Mouse (Mus musculus): ENCODE data around the gene Fam129b.

DNA sequence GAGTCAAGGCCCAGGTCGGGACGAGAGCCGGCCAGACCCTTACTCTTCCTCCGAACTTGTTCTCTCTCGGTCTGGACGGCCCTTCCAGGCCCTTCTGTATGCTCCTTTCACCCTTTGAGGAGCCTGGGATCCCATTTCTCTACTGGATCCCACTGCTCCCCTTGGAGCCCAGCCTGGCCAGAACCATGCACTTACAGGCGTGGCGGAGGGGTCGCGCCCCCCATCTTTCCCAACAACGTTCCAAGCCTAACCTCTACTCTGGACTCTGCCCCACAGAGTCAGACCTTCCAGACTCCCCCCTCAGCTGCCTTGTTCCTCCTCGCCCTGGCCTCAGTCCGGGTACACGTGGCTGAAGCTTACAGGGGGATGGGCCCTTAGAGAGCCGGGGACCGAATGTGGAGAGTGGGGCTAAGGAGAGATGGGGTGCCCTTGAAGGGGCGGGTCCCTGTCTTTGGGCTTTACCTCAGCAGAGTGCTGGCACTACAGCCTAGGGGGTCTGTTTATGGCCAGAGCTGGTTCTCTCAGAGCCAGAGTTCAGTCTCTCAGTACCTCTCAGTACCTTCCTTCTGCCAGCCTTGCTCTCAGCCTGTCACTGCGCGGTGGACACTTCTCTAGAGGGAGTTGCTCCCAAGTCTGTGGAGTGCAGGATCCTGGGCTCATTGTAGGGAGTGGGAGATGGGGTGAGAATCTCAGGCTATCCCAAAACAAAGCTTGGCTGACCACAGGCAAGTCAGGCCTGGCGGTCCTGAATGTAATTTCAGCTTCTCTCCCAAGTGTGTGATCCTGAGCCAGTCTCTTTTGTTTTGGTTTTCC, 782 bp downstream of the Fam129b start:
- TF ChIP-seq POLR2A (IDR thresholded peaks at IDR 0.05; ENCODE audit: control insufficient read depth, extremely low read depth, insufficient read depth, low read length, poor library complexity), result no peak
- no peak for TF ChIP-seq CTCF (IDR thresholded peaks at IDR 0.05; ENCODE audit: borderline replicate concordance, control insufficient read depth, extremely low read depth, insufficient read depth, low read length, poor library complexity)

All from thymus, adult 2 months (tissue).